Mouse (Mus musculus) megakaryocyte, embryonic 14.5 days (primary cell): ENCODE data around the gene Gtdc1.

Source experiments
- FLI1 ChIP-seq: IDR thresholded peaks from 2 replicates; pipeline ENCODE4 v1.6.1; 2012; ENCODE audit warnings: low read length, inconsistent platforms, mixed read lengths
- GATA1 ChIP-seq: IDR thresholded peaks from 3 replicates; pipeline ENCODE4 v1.6.1; 2012; ENCODE audit warnings: mixed read lengths, low read length, inconsistent platforms, borderline replicate concordance

- no peak for TF ChIP-seq GATA1
- no peak for TF ChIP-seq FLI1
Measured at GRCm38 (mm10) chr2:44519236-44519635, 408.2 kb downstream of the Gtdc1 start.
